Mouse (Mus musculus) stomach, embryonic 16.5 days (tissue): ENCODE results near the gene Eepd1. TPM values are rescaled to one million over a fixed set of nuclear protein-coding genes. Genes with fewer than 3 reads are reported as not detected.

Experiments
- ATAC-seq: fragments of 200-750 bp; cut with Nextera tagmentation; 2 replicates; pipeline ENCODE4 v1.8.0; 2017; ENCODE audit warnings: moderate number of reproducible peaks, moderate TSS enrichment; ENCODE audit not compliant: insufficient read depth, low FRiP score
- H3K27ac ChIP-seq: fragments of 300-500 bp; sonication (generic); 2 replicates; pipeline ENCODE4 v1.5.1; 2014; ENCODE audit warnings: low read length
- H3K27me3 ChIP-seq: fragments of 300-500 bp; sonication (generic); 2 replicates; pipeline ENCODE4 v1.6.1; 2014; ENCODE audit warnings: low read length, control low read depth, mixed read lengths; ENCODE audit not compliant: control insufficient read depth, insufficient read depth
- H3K36me3 ChIP-seq: fragments of 300-500 bp; sonication (generic); 2 replicates; pipeline ENCODE4 v1.6.1; 2014; ENCODE audit warnings: low read length; ENCODE audit not compliant: control insufficient read depth, insufficient read depth
- H3K4me1 ChIP-seq: fragments of 300-500 bp; sonication (generic); 2 replicates; pipeline ENCODE4 v1.6.1; 2014; ENCODE audit warnings: low read length, control low read depth, mixed read lengths; ENCODE audit not compliant: control insufficient read depth, insufficient read depth
- H3K4me2 ChIP-seq: fragments of 300-500 bp; sonication (generic); 2 replicates; pipeline ENCODE4 v1.6.1; 2014; ENCODE audit warnings: low read depth, low read length, mixed read lengths
- H3K4me3 ChIP-seq: fragments of 300-500 bp; sonication (generic); replicated peaks from 2 replicates; pipeline ENCODE4 v1.5.1; 2014; ENCODE audit warnings: mild to moderate bottlenecking, low read length
- H3K9ac ChIP-seq: fragments of 300-500 bp; sonication (generic); 2 replicates; pipeline ENCODE4 v1.6.1; 2014; ENCODE audit warnings: low read length
- H3K9me3 ChIP-seq: fragments of 300-500 bp; sonication (generic); replicated peaks from 2 replicates; pipeline ENCODE4 v1.6.1; 2016; ENCODE audit warnings: low read length, control low read depth; ENCODE audit not compliant: control insufficient read depth
- WGBS: fragments of 180-500 bp; shearing (Covaris S2); extraction: QIAGEN DNeasy Blood & Tissue Kit; methylation state at CpG from one replicate; pipeline ENCODE4 v1.1.7; 2014; 5-methylcytosine and 5-hydroxymethylcytosine counted together
- polyA plus RNA-seq: library from polyadenylated mRNA; unstranded; fragments of >200 nt; fragmentation: Nextera tagmentation; extraction: Ambion mirVana; gene quantifications from 2 replicates; pipeline ENCODE4 v1.2.1, GENCODE M21; 2015

Eepd1 gene
- polyA plus RNA-seq, 1 experiment from 2014 or later: 14.9 TPM

GRCm38 (mm10) chr9:25464305-25464704, 17.0 kb upstream of the Eepd1 start:
- Histone ChIP-seq H3K36me3 (no peaks in the 10 kb centered on the region), H3K4me3 (no peak overlapping the region), H3K4me1 (no peaks in the 10 kb centered on the region), H3K4me2 (no peak overlapping the region), H3K27ac (no peak overlapping the region), H3K9me3 (0 out of 2 replicates have a peak, but pooled peaks cover 4% of the 10 kb centered on the region), H3K9ac (no peak overlapping the region), H3K27me3 (no peaks in the 10 kb centered on the region)
- 80% methylated on average over 1 of the region's 1 CpGs for WGBS
- no peak for ATAC-seq

GRCm38 (mm10) chr9:25479392-25480020, 1.8 kb upstream of the Eepd1 start:
- Histone ChIP-seq H3K4me1 (peaks cover 22% of the 10 kb centered on the region), H3K9me3 (no peaks in the 10 kb centered on the region), H3K4me3 (no peak overlapping the region), H3K27ac (no peak overlapping the region), H3K4me2 (no peak overlapping the region), H3K36me3 (no peaks in the 10 kb centered on the region), H3K9ac (no peak overlapping the region), H3K27me3 (no peaks in the 10 kb centered on the region)
- 93% methylated on average over 7 of the region's 7 CpGs for WGBS
- ATAC-seq: no peak

GRCm38 (mm10) chr9:25480676-25481075, 671 bp upstream of the Eepd1 start:
- H3K36me3 ChIP-seq: no peaks in the 10 kb centered on the region
- H3K4me3 ChIP-seq: no peak overlapping the region
- H3K4me2 ChIP-seq: peak overlapping the region; percentile 85; the same call in 1 of the 2 replicates
- no peak for ATAC-seq
- peak overlapping the region; percentile 48; the same call in 1 of the 2 replicates for H3K9ac ChIP-seq
- H3K27me3 ChIP-seq: no peaks in the 10 kb centered on the region
- peaks cover 34% of the 10 kb centered on the region for H3K4me1 ChIP-seq
- no peak overlapping the region for H3K27ac ChIP-seq
- 70% methylated on average over 2 of the region's 2 CpGs for WGBS
- H3K9me3 ChIP-seq: no peaks in the 10 kb centered on the region

GRCm38 (mm10) chr9:25482322-25482998, 1.1 kb downstream of the Eepd1 start:
- Histone ChIP-seq H3K4me1 (peaks cover 47% of the 10 kb centered on the region), H3K27me3 (no peaks in the 10 kb centered on the region), H3K27ac (no peak overlapping the region), H3K4me3 (peak overlapping the region; percentile 79), H3K4me2 (peak overlapping the region; percentile 85), H3K36me3 (no peaks in the 10 kb centered on the region), H3K9ac (peak overlapping the region; percentile 85), H3K9me3 (no peaks in the 10 kb centered on the region)
- WGBS: 51% methylated on average over 22 of the region's 22 CpGs
- no peak for ATAC-seq

- no peaks in the 10 kb centered on the region for H3K9me3 ChIP-seq
- H3K4me1 ChIP-seq: peaks cover 51% of the 10 kb centered on the region
- H3K27ac ChIP-seq: no peak overlapping the region
- no peak overlapping the region for H3K9ac ChIP-seq
- H3K27me3 ChIP-seq: no peaks in the 10 kb centered on the region
- ATAC-seq: no peak
- peak overlapping the region; percentile 85; the same call in 1 of the 2 replicates for H3K4me2 ChIP-seq
- WGBS: 80% methylated on average over 9 of the region's 9 CpGs
- peak overlapping the region; percentile 79 for H3K4me3 ChIP-seq
- no peaks in the 10 kb centered on the region for H3K36me3 ChIP-seq
Observed at GRCm38 (mm10) chr9:25482999-25483347, 1.6 kb downstream of the Eepd1 start.

- Histone ChIP-seq H3K9ac (peak overlapping the region; percentile 43; the same call in 1 of the 2 replicates), H3K27ac (no peak overlapping the region), H3K27me3 (no peaks in the 10 kb centered on the region), H3K9me3 (no peaks in the 10 kb centered on the region), H3K4me3 (peak overlapping the region; percentile 25), H3K4me2 (peak overlapping the region; percentile 85), H3K4me1 (peaks cover 51% of the 10 kb centered on the region), H3K36me3 (no peaks in the 10 kb centered on the region)
- no peak for ATAC-seq
- WGBS: 68% methylated on average over 9 of the region's 9 CpGs
Observed at GRCm38 (mm10) chr9:25483931-25484618, 2.7 kb downstream of the Eepd1 start.

GRCm38 (mm10) chr9:25484619-25484986, 3.3 kb downstream of the Eepd1 start:
- Histone ChIP-seq H3K4me1 (peaks cover 51% of the 10 kb centered on the region), H3K27ac (no peak overlapping the region), H3K4me3 (peak overlapping the region; percentile 25; the same call in 1 of the 2 replicates), H3K36me3 (no peaks in the 10 kb centered on the region), H3K4me2 (peak overlapping the region; percentile 85), H3K9ac (peak overlapping the region; percentile 43; the same call in 1 of the 2 replicates), H3K27me3 (no peaks in the 10 kb centered on the region), H3K9me3 (no peaks in the 10 kb centered on the region)
- WGBS: 65% methylated on average over 3 of the region's 3 CpGs
- ATAC-seq: no peak

GRCm38 (mm10) chr9:25485006-25485405, 3.7 kb downstream of the Eepd1 start:
- Histone ChIP-seq H3K4me3 (no peak overlapping the region; the same call in 1 of the 2 replicates), H3K27me3 (no peaks in the 10 kb centered on the region), H3K4me2 (peak overlapping the region; percentile 85), H3K4me1 (peaks cover 51% of the 10 kb centered on the region), H3K27ac (no peak overlapping the region), H3K9me3 (no peaks in the 10 kb centered on the region), H3K9ac (no peak overlapping the region), H3K36me3 (no peaks in the 10 kb centered on the region)
- ATAC-seq: no peak
- 73% methylated on average over 2 of the region's 2 CpGs for WGBS

GRCm38 (mm10) chr9:25485406-25485805, 4.1 kb downstream of the Eepd1 start:
- Histone ChIP-seq H3K27ac (no peak overlapping the region), H3K4me1 (peaks cover 51% of the 10 kb centered on the region), H3K9me3 (no peaks in the 10 kb centered on the region), H3K4me3 (no peak overlapping the region), H3K27me3 (no peaks in the 10 kb centered on the region), H3K9ac (no peak overlapping the region), H3K4me2 (peak overlapping the region; percentile 85; the same call in 1 of the 2 replicates), H3K36me3 (no peaks in the 10 kb centered on the region)
- ATAC-seq: no peak
- WGBS: 70% methylated on average over 7 of the region's 7 CpGs
